Mouse (Mus musculus) midbrain, embryonic 16.5 days (tissue): ENCODE data around the gene Dgkz. TPM values are rescaled to one million over a fixed set of nuclear protein-coding genes. Genes with fewer than 3 reads are reported as not detected.

Source experiments
- ATAC-seq: fragments of 200-750 bp; cut with Nextera tagmentation; 2 replicates; pipeline ENCODE4 v1.8.0; 2017; ENCODE audit warnings: moderate TSS enrichment
- H3K27ac ChIP-seq: fragments of 300-500 bp; sonication (generic); 2 replicates; pipeline ENCODE4 v1.5.1; 2014; ENCODE audit warnings: mild to moderate bottlenecking, low read length, mixed read lengths
- H3K27me3 ChIP-seq: fragments of 300-500 bp; sonication (generic); 2 replicates; pipeline ENCODE4 v1.6.1; 2014; ENCODE audit warnings: low read depth, low read length, mixed read lengths; ENCODE audit not compliant: control insufficient read depth, insufficient read depth
- H3K36me3 ChIP-seq: fragments of 300-500 bp; sonication (generic); 2 replicates; pipeline ENCODE4 v1.6.1; 2014; ENCODE audit warnings: mild to moderate bottlenecking, low read length, moderate library complexity, mixed read lengths; ENCODE audit not compliant: control insufficient read depth, insufficient read depth
- H3K4me1 ChIP-seq: fragments of 300-500 bp; sonication (generic); 2 replicates; pipeline ENCODE4 v1.6.1; 2014; ENCODE audit warnings: mild to moderate bottlenecking, low read length, mixed read lengths; ENCODE audit not compliant: control insufficient read depth, insufficient read depth
- H3K4me2 ChIP-seq: fragments of 300-500 bp; sonication (generic); 2 replicates; pipeline ENCODE4 v1.6.1; 2014; ENCODE audit warnings: mild to moderate bottlenecking, low read length, mixed read lengths
- H3K4me3 ChIP-seq: fragments of 300-500 bp; sonication (generic); 2 replicates; pipeline ENCODE4 v1.5.1; 2014; ENCODE audit warnings: low read depth, mild to moderate bottlenecking, low read length, moderate library complexity, mixed read lengths
- H3K9ac ChIP-seq: fragments of 300-500 bp; sonication (generic); 2 replicates; pipeline ENCODE4 v1.6.1; 2014; ENCODE audit warnings: low read depth, low read length, mixed read lengths
- H3K9me3 ChIP-seq: fragments of 300-500 bp; sonication (generic); replicated peaks from 2 replicates; pipeline ENCODE4 v1.6.1; 2014; ENCODE audit warnings: mild to moderate bottlenecking, low read length, mixed read lengths; ENCODE audit not compliant: control insufficient read depth, poor library complexity, severe bottlenecking
- WGBS: fragments of 180-500 bp; shearing (Covaris S2); extraction: QIAGEN DNeasy Blood & Tissue Kit; methylation state at CpG from one replicate; pipeline ENCODE4 v1.1.7; 2014; 5-methylcytosine and 5-hydroxymethylcytosine counted together
- polyA plus RNA-seq: library from polyadenylated mRNA; unstranded; fragments of >200 nt; fragmentation: Nextera tagmentation; extraction: Ambion mirVana; gene quantifications from 2 replicates; pipeline ENCODE4 v1.2.1, GENCODE M21; 2015

Gene Dgkz
- polyA plus RNA-seq, 1 experiment from 2014 or later, result 33.3 TPM

DNA sequence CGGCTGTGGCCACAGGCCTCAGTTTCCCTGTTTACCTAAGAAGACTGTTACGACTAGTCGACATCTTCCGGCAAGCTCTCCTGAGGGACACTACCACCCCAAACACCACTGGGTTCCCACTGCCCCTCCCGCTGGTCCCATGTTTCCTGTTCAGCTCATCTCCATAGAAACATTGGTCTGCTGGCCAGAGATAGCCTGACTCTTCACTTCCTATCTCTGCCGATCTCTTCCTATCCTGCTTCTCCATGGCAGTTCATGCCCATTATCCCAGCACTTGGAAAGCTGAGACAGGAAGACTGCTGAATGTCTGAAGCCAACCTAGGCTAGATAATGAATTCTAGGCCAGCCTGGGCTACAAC, 27.5 kb downstream of the Dgkz start:
- Histone ChIP-seq H3K4me3 (no peak overlapping the region), H3K27ac (no peak overlapping the region), H3K9me3 (no peaks in the 10 kb centered on the region), H3K36me3 (no peaks in the 10 kb centered on the region), H3K4me2 (no peak overlapping the region), H3K4me1 (peaks cover 16% of the 10 kb centered on the region), H3K9ac (no peak overlapping the region), H3K27me3 (no peaks in the 10 kb centered on the region)
- 83% methylated on average over 6 of the region's 6 CpGs for WGBS
- no peak for ATAC-seq

DNA sequence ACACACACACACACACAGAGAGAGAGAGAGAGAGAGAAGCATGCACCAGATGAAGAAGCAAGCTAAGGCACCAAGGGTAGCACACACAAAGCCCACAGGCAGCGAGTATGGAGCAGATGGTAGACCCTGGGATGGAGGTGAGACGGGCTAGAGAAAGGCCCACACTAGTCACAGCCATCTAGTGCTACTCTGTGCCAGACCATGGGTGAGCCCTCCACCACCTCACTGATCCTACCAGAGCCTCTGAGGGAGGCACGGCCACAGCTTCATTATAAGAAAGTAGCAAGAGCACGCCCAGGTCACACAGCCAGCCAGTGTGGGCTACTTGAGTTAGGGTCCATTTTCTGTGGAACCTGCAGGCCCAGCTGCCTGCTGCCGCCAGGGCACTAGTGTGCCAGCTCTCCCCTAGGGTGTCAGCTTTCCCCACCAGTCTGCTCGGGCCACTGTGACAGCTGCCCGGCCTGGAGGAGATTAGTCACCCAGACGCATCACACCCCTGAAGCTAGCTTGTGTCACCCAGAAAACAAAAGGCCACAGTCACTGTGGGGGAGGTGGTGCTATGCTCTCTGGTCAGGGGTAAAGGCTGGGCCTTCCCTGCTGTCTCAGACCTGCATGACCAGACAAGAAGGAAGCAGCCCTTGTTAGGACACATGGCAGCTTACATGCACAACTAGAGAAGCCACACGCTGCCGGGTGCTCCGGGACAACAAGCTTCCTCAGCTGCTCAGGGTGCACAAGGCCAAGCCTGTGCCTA, 28.1 kb downstream of the Dgkz start:
- H3K27me3 ChIP-seq, result no peaks in the 10 kb centered on the region
- ATAC-seq, result no peak
- H3K9ac ChIP-seq, result 0 out of 2 replicates have a peak overlapping the region, but pooled peaks have one; percentile 26
- no peaks in the 10 kb centered on the region for H3K9me3 ChIP-seq
- no peak overlapping the region for H3K4me2 ChIP-seq
- no peak overlapping the region for H3K4me3 ChIP-seq
- peaks cover 16% of the 10 kb centered on the region for H3K4me1 ChIP-seq
- no peaks in the 10 kb centered on the region for H3K36me3 ChIP-seq
- no peak overlapping the region for H3K27ac ChIP-seq
- WGBS, result 54% methylated on average over 11 of the region's 11 CpGs

DNA sequence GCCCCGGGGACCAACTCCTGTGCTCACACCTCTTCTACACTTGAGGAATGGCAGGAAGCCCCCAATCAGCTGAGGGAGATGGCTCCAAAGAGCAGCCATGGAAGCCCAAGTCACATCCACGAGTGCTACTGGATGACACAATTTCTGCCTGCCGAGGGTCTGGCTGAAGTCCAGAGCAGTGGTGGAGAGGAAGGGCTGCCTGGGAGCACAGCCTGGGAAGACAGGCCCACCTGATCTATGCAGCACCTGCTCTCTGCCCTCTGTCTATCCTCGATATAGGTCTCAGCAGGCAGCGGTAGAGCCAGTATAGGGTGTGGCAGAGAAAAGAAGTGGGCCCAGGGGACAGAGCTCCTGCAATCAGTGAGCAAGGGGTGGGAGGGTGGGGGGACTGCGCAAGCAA, 28.8 kb downstream of the Dgkz start:
- 69% methylated on average over 6 of the region's 6 CpGs for WGBS
- Histone ChIP-seq H3K9me3 (no peaks in the 10 kb centered on the region), H3K27ac (no peak overlapping the region), H3K4me1 (peaks cover 16% of the 10 kb centered on the region), H3K9ac (no peak overlapping the region), H3K4me3 (no peak overlapping the region), H3K4me2 (no peak overlapping the region), H3K36me3 (no peaks in the 10 kb centered on the region), H3K27me3 (no peaks in the 10 kb centered on the region)
- no peak for ATAC-seq

DNA sequence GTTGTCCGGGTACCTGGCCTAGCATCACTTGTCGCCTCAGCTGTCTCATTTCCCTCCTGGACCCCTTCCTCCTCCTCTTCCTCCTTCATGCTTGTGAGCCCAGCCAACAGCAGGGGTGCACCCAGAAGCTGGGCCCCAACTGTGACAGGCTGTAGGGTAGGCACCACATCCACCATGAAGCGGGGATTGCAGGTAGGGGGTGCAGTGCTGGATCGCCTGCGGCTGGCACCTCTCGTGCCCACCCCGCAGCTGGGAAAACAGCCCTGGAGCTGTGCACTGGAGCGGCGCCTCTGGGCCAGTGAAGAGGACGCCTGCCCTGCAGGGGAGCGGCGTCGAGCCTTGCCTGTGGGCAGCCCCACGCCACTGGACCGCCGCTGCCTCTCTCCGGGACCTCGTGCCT, 30.2 kb downstream of the Dgkz start, which contains the start of gene Gm9821:
Gm9821 (plus strand) TSS at position 221 of the 400 bp plus-strand sequence.
- no peak within 1 kb of the TSS for H3K9ac ChIP-seq
- 79% methylated on average over 17 of the region's 18 CpGs for WGBS
- no peaks in the 10 kb centered on the region for H3K27me3 ChIP-seq
- no peak within 1 kb of the TSS for H3K27ac ChIP-seq
- no peak within 1 kb of the TSS for H3K4me3 ChIP-seq
- H3K4me1 ChIP-seq, result peaks cover 12% of the 10 kb centered on the region
- H3K36me3 ChIP-seq, result peaks cover 2% of the 10 kb centered on the region; the same call in 1 of the 2 replicates
- no peak for ATAC-seq
- H3K9me3 ChIP-seq, result no peaks in the 10 kb centered on the region
- H3K4me2 ChIP-seq, result no peak within 1 kb of the TSS

DNA sequence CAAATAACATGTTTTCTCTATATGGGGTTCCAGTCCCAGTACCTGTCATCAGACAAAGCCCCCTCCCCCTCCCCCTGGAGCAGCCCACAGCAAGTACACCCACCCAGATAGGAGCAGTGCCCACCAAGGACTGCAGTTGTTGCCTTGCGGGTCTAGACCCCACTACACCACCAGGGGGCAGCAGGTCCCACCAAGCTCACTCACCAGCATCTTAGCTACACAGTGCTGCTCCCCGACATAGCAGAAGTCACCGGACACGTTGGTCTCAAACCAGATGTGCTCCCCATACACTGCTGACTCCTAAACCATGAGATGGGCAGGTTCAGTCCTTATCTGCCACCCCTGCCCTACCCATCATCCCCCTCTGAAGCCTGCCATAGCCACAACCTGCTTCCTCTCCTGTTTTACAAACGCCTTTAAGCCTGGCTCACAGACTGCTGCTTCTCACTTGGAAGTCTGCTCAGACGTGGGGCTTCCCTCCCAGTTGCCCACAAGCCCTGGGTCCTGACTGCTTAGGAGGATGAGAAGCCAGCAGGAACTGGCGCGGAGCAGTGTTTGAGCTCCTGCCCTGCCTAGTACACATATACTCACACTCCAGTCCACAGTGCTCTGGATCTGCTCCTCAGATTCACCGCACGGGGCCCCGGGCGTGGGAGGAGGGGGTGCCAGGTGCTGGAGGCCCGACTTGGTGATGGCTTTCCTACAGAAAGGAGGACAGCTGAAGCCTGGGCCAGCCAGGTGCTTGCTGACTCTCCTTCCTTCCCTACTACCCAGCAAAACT, 31.3 kb downstream of the Dgkz start:
- H3K9ac ChIP-seq, result no peak overlapping the region
- H3K4me3 ChIP-seq, result no peak overlapping the region
- peak; percentile 71 for ATAC-seq
- H3K4me2 ChIP-seq, result no peak overlapping the region
- peaks cover 5% of the 10 kb centered on the region for H3K36me3 ChIP-seq
- 43% methylated on average over 13 of the region's 13 CpGs for WGBS
- peaks cover 4% of the 10 kb centered on the region for H3K4me1 ChIP-seq
- no peak overlapping the region for H3K27ac ChIP-seq
- no peaks in the 10 kb centered on the region for H3K9me3 ChIP-seq
- H3K27me3 ChIP-seq, result no peaks in the 10 kb centered on the region

DNA sequence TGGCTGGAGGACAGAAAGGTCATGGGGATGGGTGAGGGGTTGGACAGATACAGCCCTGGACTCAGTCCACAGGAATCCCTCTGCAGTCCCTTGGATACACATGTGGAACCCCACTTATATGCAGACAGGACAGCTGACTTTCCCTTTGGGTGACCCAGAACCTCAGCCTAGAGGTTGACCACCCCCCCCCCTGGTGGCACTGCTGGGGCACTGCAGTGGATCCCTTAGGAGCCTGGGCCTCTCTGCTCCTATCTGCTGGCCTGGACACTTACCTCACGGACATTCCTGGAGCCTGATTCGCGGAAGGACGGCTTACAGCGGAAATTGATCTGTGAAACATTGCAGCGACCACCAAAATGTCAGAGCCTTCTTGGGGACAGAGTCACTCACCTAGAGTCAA, 33.3 kb downstream of the Dgkz start:
- no peak for ATAC-seq
- Histone ChIP-seq H3K4me3 (no peak overlapping the region), H3K27me3 (no peaks in the 10 kb centered on the region), H3K9me3 (no peaks in the 10 kb centered on the region), H3K9ac (no peak overlapping the region), H3K36me3 (peaks cover 18% of the 10 kb centered on the region), H3K4me1 (no peaks in the 10 kb centered on the region; the same call in none of the 2 replicates), H3K27ac (no peak overlapping the region), H3K4me2 (no peak overlapping the region)
- WGBS, result 74% methylated on average over 6 of the region's 6 CpGs

DNA sequence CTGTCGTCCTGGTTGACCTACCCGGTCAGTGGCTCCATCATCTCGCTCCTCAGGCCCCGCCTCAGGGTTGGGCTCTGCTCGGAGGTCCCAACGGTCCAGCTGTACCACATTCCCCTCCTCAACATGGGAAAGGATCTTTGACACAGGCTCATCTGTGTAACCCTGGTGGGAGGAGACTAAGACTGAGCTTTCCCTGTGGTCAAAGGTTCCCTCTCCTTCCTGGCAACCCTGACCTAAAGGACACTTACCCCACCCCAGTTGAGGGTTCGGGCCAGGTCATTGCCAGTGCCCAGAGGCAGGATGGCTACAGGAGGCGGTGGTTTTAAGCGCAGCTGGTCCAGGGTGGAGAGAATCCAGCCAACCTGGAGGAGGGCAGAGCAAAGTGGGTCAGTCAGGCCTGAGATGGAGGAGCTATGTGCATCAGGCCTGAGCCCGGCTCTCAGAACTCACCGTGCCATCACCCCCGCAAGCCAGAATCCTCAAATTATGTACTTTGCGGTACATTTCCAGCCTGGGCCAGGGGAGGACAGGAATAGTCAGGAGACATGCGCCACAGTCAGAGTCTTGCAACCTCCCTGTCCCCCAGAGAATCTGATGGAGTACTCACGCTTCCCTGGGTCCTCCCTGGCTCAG, 36.2 kb downstream of the Dgkz start:
- Histone ChIP-seq H3K9ac (no peak overlapping the region; the same call in 1 of the 2 replicates), H3K36me3 (peaks cover 27% of the 10 kb centered on the region), H3K27me3 (no peaks in the 10 kb centered on the region), H3K4me2 (no peak overlapping the region), H3K4me3 (no peak overlapping the region), H3K27ac (no peak overlapping the region), H3K4me1 (no peaks in the 10 kb centered on the region; the same call in 1 of the 2 replicates), H3K9me3 (no peaks in the 10 kb centered on the region)
- WGBS, result 79% methylated on average over 15 of the region's 15 CpGs
- no peak for ATAC-seq

DNA sequence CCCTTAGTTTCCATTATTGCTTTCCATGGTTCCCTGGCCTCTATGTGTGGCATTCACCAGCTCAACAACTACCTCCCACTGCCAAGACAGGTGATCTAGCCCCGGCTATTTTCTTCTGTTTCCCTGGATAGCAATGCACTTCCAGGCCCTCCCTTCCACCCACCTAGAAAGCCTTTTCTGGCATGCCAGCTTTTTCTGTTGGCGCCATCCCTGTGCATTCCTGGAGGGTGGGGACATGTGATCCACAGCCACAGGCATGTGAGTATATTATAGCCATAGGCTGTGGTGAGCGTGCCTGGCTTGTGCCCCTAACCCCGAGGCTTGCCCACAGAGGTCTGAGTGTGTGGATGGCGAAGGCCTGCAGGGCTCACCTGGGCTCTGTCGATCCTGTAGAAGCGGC, 39.5 kb downstream of the Dgkz start:
- no peak for ATAC-seq
- H3K36me3 ChIP-seq, result peaks cover 27% of the 10 kb centered on the region
- H3K9ac ChIP-seq, result no peak overlapping the region
- H3K27me3 ChIP-seq, result no peaks in the 10 kb centered on the region
- peaks cover 12% of the 10 kb centered on the region for H3K4me1 ChIP-seq
- no peak overlapping the region for H3K27ac ChIP-seq
- no peak overlapping the region for H3K4me3 ChIP-seq
- H3K4me2 ChIP-seq, result no peak overlapping the region
- WGBS, result 87% methylated on average over 7 of the region's 7 CpGs
- H3K9me3 ChIP-seq, result no peaks in the 10 kb centered on the region
